Mouse (Mus musculus) heart, postnatal 0 days (tissue): ENCODE results near the gene Pakap. TPM values are rescaled to one million over a fixed set of nuclear protein-coding genes. Genes with fewer than 3 reads are reported as not detected.

Experiments
- ATAC-seq: fragments of 200-750 bp; cut with Nextera tagmentation; 2 replicates; pipeline ENCODE4 v1.8.0; 2017; ENCODE audit warnings: low read depth, moderate number of reproducible peaks, moderate library complexity; ENCODE audit not compliant: insufficient read depth
- DNase-seq: peaks from one replicate; pipeline ENCODE4 v3.0.0-alpha.2; 2016; ENCODE audit warnings: low spot score
- H3K27ac ChIP-seq: fragments of 300-500 bp; sonication (generic); 2 replicates; pipeline ENCODE4 v1.5.1; 2014; ENCODE audit warnings: low read depth, mild to moderate bottlenecking
- H3K27me3 ChIP-seq: fragments of 300-500 bp; sonication (generic); 2 replicates; pipeline ENCODE4 v1.6.1; 2014; ENCODE audit warnings: low read length, mixed read lengths; ENCODE audit not compliant: control insufficient read depth, insufficient read depth
- H3K36me3 ChIP-seq: fragments of 300-500 bp; sonication (generic); replicated peaks from 2 replicates; pipeline ENCODE4 v1.6.1; 2014; ENCODE audit warnings: low read length, mixed read lengths; ENCODE audit not compliant: control insufficient read depth, insufficient read depth
- H3K4me1 ChIP-seq: fragments of 300-500 bp; sonication (generic); 2 replicates; pipeline ENCODE4 v1.6.1; 2014; ENCODE audit warnings: antibody characterized with exemption; ENCODE audit not compliant: control insufficient read depth, insufficient read depth
- H3K4me2 ChIP-seq: fragments of 300-500 bp; sonication (generic); 2 replicates; pipeline ENCODE4 v1.6.1; 2014; ENCODE audit warnings: low read depth, mild to moderate bottlenecking, low read length, moderate library complexity
- H3K4me3 ChIP-seq: fragments of 300-500 bp; sonication (generic); 2 replicates; pipeline ENCODE4 v1.5.1; 2014; ENCODE audit warnings: low read depth, low read length
- H3K9ac ChIP-seq: fragments of 300-500 bp; sonication (generic); replicated peaks from 2 replicates; pipeline ENCODE4 v1.6.1; 2014; ENCODE audit warnings: low read depth, low read length, mixed read lengths
- H3K9me3 ChIP-seq: fragments of 300-500 bp; sonication (generic); replicated peaks from 2 replicates; pipeline ENCODE4 v1.6.1; 2016; ENCODE audit warnings: low read length; ENCODE audit not compliant: control insufficient read depth
- CTCF ChIP-seq: IDR thresholded peaks from 2 replicates; pipeline ENCODE4 v1.5.1; 2016; ENCODE audit warnings: antibody characterized with exemption, control low read depth, low read depth
- EP300 ChIP-seq: IDR thresholded peaks from 2 replicates; pipeline ENCODE4 v1.6.1; 2016; ENCODE audit warnings: antibody characterized with exemption, low read depth
- WGBS: fragments of 180-500 bp; shearing (Covaris S2); extraction: QIAGEN DNeasy Blood & Tissue Kit; methylation state at CpG from one replicate; pipeline ENCODE4 v1.1.7; 2014; 5-methylcytosine and 5-hydroxymethylcytosine counted together
- polyA plus RNA-seq: library from polyadenylated mRNA; unstranded; fragments of >200 nt; fragmentation: Nextera tagmentation; extraction: Ambion mirVana; gene quantifications from 2 replicates; pipeline ENCODE4 v1.2.1, GENCODE M21; 2015
- total RNA-seq: library from RNA; depleted of rRNA; stranded (reverse); fragments of >200 nt; gene quantifications from 2 replicates; pipeline ENCODE4 v1.2.3, GENCODE M21; 2014; ENCODE audit warnings: low replicate concordance

The Pakap gene
- total and polyA plus RNA-seq, 2 experiments from 2014 or later, result 21.1 to 43.7 TPM

DNA sequence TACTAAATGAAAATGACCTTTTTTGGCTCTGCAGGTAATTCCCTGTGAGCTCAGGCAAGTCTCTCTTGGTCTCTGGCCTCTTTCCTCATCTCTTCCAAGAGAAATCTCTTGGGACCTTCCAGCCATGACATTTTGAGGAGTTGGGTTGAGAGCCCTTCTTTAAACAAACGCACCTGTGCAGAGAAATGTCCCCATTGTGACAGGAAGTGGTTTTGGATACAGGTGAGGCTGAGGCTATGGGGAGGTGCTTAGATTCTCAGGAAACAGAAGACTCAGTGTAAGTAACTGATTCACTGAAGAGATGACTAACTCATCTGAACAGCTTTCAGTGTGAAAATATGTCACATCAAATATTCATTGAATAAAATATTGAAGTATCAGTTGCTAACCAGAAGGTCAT, 88.0 kb downstream of the Pakap start:
- Histone ChIP-seq H3K27me3 (no peaks in the 10 kb centered on the region), H3K4me2 (no peak overlapping the region), H3K4me1 (peaks cover 6% of the 10 kb centered on the region; the same call in 1 of the 2 replicates), H3K36me3 (peaks cover 36% of the 10 kb centered on the region), H3K27ac (no peak overlapping the region), H3K4me3 (no peak overlapping the region), H3K9ac (no peak overlapping the region), H3K9me3 (0 out of 2 replicates have a peak, but pooled peaks cover 2% of the 10 kb centered on the region)
- DNase-seq (no peak), ATAC-seq (no peak)
- WGBS, result 83% methylated on average over 1 of the region's 1 CpGs
- TF ChIP-seq CTCF (no peak), EP300 (no peak)

DNA sequence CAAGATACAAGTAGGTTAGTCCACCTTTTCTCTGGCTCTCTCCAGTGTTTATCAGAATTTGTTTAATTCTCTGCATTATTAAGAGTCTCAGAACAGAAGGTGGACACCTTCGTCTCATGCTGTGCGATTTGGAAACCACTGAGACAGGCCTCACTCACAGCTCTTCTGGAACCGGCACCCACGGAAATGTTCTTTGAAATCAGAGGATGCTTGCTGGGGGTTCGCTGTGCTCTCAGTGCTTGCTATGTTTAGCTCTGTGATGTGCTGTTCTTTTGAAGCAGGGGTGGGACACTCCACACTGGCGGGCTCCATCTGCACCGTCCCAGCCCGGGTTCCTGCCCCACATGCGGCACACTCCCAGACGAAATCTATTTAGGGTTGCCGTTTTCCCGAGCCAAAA, 88.4 kb downstream of the Pakap start:
- TF ChIP-seq EP300 (no peak), CTCF (no peak)
- no peak for ATAC-seq
- no peak overlapping the region for H3K9ac ChIP-seq
- H3K4me2 ChIP-seq, result no peak overlapping the region
- H3K4me3 ChIP-seq, result no peak overlapping the region
- H3K9me3 ChIP-seq, result 0 out of 2 replicates have a peak, but pooled peaks cover 2% of the 10 kb centered on the region
- no peaks in the 10 kb centered on the region for H3K27me3 ChIP-seq
- H3K36me3 ChIP-seq, result peaks cover 36% of the 10 kb centered on the region
- no peak overlapping the region for H3K27ac ChIP-seq
- DNase-seq, result no peak
- H3K4me1 ChIP-seq, result peaks cover 6% of the 10 kb centered on the region; the same call in 1 of the 2 replicates
- 78% methylated on average over 12 of the region's 12 CpGs for WGBS

DNA sequence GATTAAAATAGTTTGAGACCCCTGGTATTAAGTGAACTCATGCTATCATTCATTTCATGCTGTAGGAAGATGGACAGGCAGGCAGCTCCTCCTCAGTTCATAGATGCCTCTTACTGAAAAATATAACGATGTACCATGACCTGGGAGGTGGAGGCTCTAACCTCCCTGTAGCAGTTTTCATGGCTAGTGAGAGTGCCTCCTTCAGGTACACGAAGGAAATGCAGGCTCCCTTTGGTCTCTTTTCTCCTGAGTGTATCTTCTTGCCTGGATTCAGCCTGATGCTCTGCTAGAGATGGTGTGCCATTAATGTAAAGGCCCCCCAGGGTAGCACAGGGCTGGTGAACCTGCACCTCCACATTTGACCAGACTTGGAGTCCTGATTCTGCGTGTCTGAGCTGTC, 88.9 kb downstream of the Pakap start:
- TF ChIP-seq EP300, result no peak
- peak; percentile 24; the same call in 1 of the 2 replicates for TF ChIP-seq CTCF
- no peak overlapping the region for H3K4me3 ChIP-seq
- H3K4me1 ChIP-seq, result peaks cover 6% of the 10 kb centered on the region; the same call in 1 of the 2 replicates
- H3K27ac ChIP-seq, result no peak overlapping the region
- DNase-seq, result no peak
- 0 out of 2 replicates have a peak, but pooled peaks cover 2% of the 10 kb centered on the region for H3K9me3 ChIP-seq
- no peak overlapping the region for H3K9ac ChIP-seq
- H3K36me3 ChIP-seq, result peaks cover 36% of the 10 kb centered on the region
- ATAC-seq, result no peak
- no peaks in the 10 kb centered on the region for H3K27me3 ChIP-seq
- H3K4me2 ChIP-seq, result no peak overlapping the region
- 85% methylated on average over 3 of the region's 3 CpGs for WGBS

DNA sequence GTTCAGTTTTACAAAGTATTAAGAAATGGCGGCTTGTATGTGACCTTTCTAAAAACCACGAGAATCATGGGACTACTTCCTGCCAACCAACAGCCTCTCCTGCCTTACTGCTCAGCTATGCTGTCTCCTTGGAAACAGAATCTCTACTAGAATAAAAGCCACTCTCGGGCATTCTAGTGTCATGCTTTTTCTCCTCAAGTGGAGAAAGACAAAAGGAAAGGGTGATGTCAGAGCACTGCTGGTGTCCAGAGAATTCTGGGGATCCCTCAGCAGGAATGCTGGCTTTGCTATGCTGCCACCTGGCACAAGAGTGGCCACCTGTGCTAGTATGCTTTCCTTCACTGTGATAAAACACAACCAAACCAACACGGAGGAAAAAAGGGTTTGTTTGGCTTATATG, 92.5 kb downstream of the Pakap start:
- no peak overlapping the region for H3K4me3 ChIP-seq
- no peaks in the 10 kb centered on the region for H3K27me3 ChIP-seq
- H3K9me3 ChIP-seq, result no peaks in the 10 kb centered on the region
- peaks cover 17% of the 10 kb centered on the region for H3K36me3 ChIP-seq
- TF ChIP-seq CTCF, result no peak
- no peak for TF ChIP-seq EP300
- no peak overlapping the region for H3K9ac ChIP-seq
- H3K27ac ChIP-seq, result peak overlapping the region; percentile 39
- DNase-seq (no peak), ATAC-seq (peak; percentile 66)
- 26% methylated on average over 4 of the region's 4 CpGs for WGBS
- H3K4me1 ChIP-seq, result peaks cover 6% of the 10 kb centered on the region; the same call in 1 of the 2 replicates
- no peak overlapping the region for H3K4me2 ChIP-seq

DNA sequence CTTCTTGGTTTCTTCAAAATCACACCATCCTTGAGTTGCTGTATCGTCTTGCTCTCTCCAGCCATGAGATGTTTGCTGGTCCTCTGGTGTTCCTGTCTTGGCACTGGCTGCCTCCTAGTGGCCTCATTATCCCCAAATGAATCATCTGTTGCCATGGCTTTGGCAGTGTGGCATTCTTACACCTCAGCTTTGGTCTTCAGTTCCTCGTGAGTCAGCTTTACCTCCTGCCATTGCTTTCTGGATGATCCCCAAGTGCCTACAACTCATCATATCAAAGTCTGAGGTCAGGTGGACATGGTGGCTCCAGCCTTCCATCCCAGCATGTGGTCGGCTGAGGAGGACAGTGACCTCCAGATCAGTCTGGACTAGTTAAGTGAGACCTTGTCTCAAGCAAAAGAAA, 98.1 kb downstream of the Pakap start:
- DNase-seq, result no peak
- 67% methylated on average over 3 of the region's 3 CpGs for WGBS
- TF ChIP-seq EP300 (no peak), CTCF (no peak)

More for the DNA sequence above, 98.1 kb downstream of the Pakap start:
- no peaks in the 10 kb centered on the region; the same call in 1 of the 2 replicates for H3K36me3 ChIP-seq
- no peaks in the 10 kb centered on the region for H3K27me3 ChIP-seq
- no peak overlapping the region for H3K27ac ChIP-seq
- no peak overlapping the region for H3K9ac ChIP-seq
- no peak overlapping the region for H3K4me3 ChIP-seq
- no peak for ATAC-seq
- no peaks in the 10 kb centered on the region for H3K9me3 ChIP-seq
- peaks cover 20% of the 10 kb centered on the region for H3K4me1 ChIP-seq
- no peak overlapping the region for H3K4me2 ChIP-seq
